ENCODE assay signal across 18 mouse cellular contexts in the genomic region with DNA sequence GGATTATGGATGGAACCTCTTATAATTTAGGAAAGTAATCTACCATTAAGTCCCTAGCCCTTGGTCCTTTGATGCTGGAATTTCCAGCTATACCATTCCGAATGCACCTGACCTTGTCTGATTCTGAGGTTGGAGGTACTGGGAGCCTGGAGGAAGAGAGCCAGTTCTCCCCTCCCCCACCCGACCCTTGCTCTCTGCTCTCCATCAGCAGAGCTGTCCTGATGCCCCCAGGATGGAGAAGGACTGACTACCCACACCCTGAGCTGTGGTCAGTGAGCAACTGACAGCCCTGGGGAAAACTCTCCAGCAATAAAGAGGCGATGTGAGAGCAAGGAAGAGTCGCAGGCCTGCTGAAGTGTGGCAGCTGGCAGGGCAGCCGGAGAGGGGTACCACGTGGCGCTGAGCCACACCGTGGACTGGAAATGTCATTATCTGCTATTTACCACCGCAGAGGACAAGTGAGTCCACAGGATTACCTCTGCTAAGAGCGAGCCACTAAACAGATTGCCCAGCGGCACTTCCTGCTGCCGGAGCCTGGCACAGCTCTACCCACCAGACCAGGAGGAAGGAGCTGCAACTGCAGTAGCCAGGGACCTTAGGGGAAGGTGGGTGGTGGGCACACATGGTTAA. TPM values are rescaled to one million over a fixed set of nuclear protein-coding genes. Genes with fewer than 3 reads are reported as not detected.
DNase-seq lines count a peak whose midpoint lies in the region; ATAC-seq and TF ChIP-seq lines count a peak whose summit lies in the region.
"Had no signal": no experiment of that assay in that cellular context is flagged by ENCODE, and none has a peak within 500 bp of the region (broad histone marks: within the 10 kb centered on the region; RNA-seq: fewer than 3 reads in every experiment).

No protein-coding gene starts in this region.

- peaks cover 15% of the 10 kb centered on the region for H3K4me1 ChIP-seq in kidney, embryonic 15.5 days
- H3K4me1 ChIP-seq in kidney, adult 2 months (ENCODE audit: control insufficient read depth, insufficient read depth, low read length): no peaks in the 10 kb centered on the region
- no peaks in the 10 kb centered on the region for H3K4me1 ChIP-seq in stomach, postnatal 0 days (replicated peaks; ENCODE audit: control insufficient read depth, insufficient read depth)

- no peak overlapping the region for H3K9ac ChIP-seq in kidney, embryonic 15.5 days
- no peak overlapping the region for H3K9ac ChIP-seq in stomach, postnatal 0 days (ENCODE audit: low read length)
- H3K9ac ChIP-seq: heart, embryonic 15.5 days; liver, embryonic 14.5 days; neural tube, embryonic 12.5 days had no signal

- H3K9me3 ChIP-seq in kidney, embryonic 15.5 days (replicated peaks): no peaks in the 10 kb centered on the region
- H3K9me3 ChIP-seq in stomach, postnatal 0 days (ENCODE audit: control insufficient read depth, low read length): no peaks in the 10 kb centered on the region
- H3K9me3 ChIP-seq: heart, embryonic 15.5 days; limb, embryonic 10.5 days; neural tube, embryonic 12.5 days had no signal

- TF ChIP-seq POLR2A in kidney, adult 2 months (IDR thresholded peaks at IDR 0.05; ENCODE audit: low read depth, low read length): no peak

- DNase-seq in adrenal gland, adult 2 months: peak; percentile 25
- DNase-seq in adrenal gland, adult 8-10 months: no peak
- DNase-seq in kidney, adult 2 months: no peak
- peak; percentile 59 for DNase-seq in retina, postnatal 1 day
- no peak for DNase-seq in retina, embryonic 14.5 days (ENCODE audit: low spot score)
- DNase-seq in stomach, postnatal 0 days (ENCODE audit: low spot score): no peak
- no peak for DNase-seq in gastrocnemius, postnatal 36 days
- DNase-seq: cerebellum, adult 11 months; lung, postnatal 10 days; thymus, adult 18-20 months had no signal

- WGBS in kidney, embryonic 15.5 days: 65% methylated on average over 12 of the region's 12 CpGs
- 54% methylated on average over 12 of the region's 12 CpGs for WGBS in kidney, adult 2 months
- 81% methylated on average over 12 of the region's 12 CpGs for WGBS in stomach, postnatal 0 days

- H3K4me2 ChIP-seq in kidney, embryonic 15.5 days: no peak overlapping the region
- H3K4me2 ChIP-seq in stomach, postnatal 0 days (replicated peaks; ENCODE audit: low read depth): no peak overlapping the region
- H3K4me2 ChIP-seq: heart, embryonic 15.5 days; midbrain, embryonic 11.5 days; neural tube, embryonic 12.5 days had no signal

- no peaks in the 10 kb centered on the region for H3K27me3 ChIP-seq in kidney, embryonic 15.5 days
- no peaks in the 10 kb centered on the region for H3K27me3 ChIP-seq in kidney, adult 2 months (replicated peaks; ENCODE audit: control insufficient read depth, insufficient read depth, low read length)
- H3K27me3 ChIP-seq in stomach, postnatal 0 days (ENCODE audit: control insufficient read depth, insufficient read depth, low read length): no peaks in the 10 kb centered on the region
- H3K27me3 ChIP-seq: heart, embryonic 15.5 days; neural tube, embryonic 12.5 days had no signal

- H3K27ac ChIP-seq in kidney, embryonic 15.5 days: peak overlapping the region; percentile 29; the same call in 1 of the 2 replicates
- no peak overlapping the region for H3K27ac ChIP-seq in kidney, adult 2 months (ENCODE audit: insufficient read depth, low read depth, low read length)
- H3K27ac ChIP-seq in stomach, postnatal 0 days (replicated peaks): no peak overlapping the region
- H3K27ac ChIP-seq: heart, embryonic 15.5 days; limb, embryonic 10.5 days; liver, embryonic 14.5 days; neural tube, embryonic 12.5 days had no signal

- ATAC-seq in kidney, embryonic 15.5 days (replicated peaks; ENCODE audit: low FRiP score): 0 out of 2 replicates have a peak, but pooled peaks have one; percentile 25
- peak; percentile 45 for ATAC-seq in stomach, postnatal 0 days (ENCODE audit: low FRiP score, low TSS enrichment)
- ATAC-seq: inflammation-experienced regulatory T-cells, adult 6 months had no signal

- no peak for TF ChIP-seq EP300 in stomach, postnatal 0 days (optimal IDR thresholded peaks at IDR 0.05)

- no peak for TF ChIP-seq CTCF in kidney, adult 2 months (conservative IDR thresholded peaks at IDR 0.05; ENCODE audit: insufficient read depth, insufficient read length, low read depth, low read length)
- no peak for TF ChIP-seq CTCF in stomach, postnatal 0 days (IDR thresholded peaks at IDR 0.05; ENCODE audit: low read depth)

- intact Hi-C loops in gastrocnemius, postnatal 36 days (cut with DNase I): no loop called here

- H3K36me3 ChIP-seq in kidney, embryonic 15.5 days: no peaks in the 10 kb centered on the region
- H3K36me3 ChIP-seq in kidney, adult 2 months (ENCODE audit: control insufficient read depth, insufficient read depth, low read length): no peaks in the 10 kb centered on the region
- H3K36me3 ChIP-seq in stomach, postnatal 0 days (ENCODE audit: control insufficient read depth, insufficient read depth, low read length): no peaks in the 10 kb centered on the region
- H3K36me3 ChIP-seq: heart, embryonic 15.5 days; limb, embryonic 10.5 days; neural tube, embryonic 12.5 days had no signal

- H3K4me3 ChIP-seq in kidney, embryonic 15.5 days (replicated peaks): no peak overlapping the region
- no peak overlapping the region for H3K4me3 ChIP-seq in kidney, adult 2 months (ENCODE audit: insufficient read depth, low read depth, low read length)
- no peak overlapping the region for H3K4me3 ChIP-seq in stomach, postnatal 0 days (ENCODE audit: low read depth, low read length)
- H3K4me3 ChIP-seq: erythroblast, embryonic 14.5 days; heart, embryonic 15.5 days; limb, embryonic 10.5 days; neural tube, embryonic 12.5 days had no signal

RNA-seq across cellular contexts. Expression of a gene that starts 43.3 kb away (rescaled TPM):
- total RNA-seq in adrenal gland, adult 2 months (2021): 10 to 100 TPM; 16.6 to 18.0 TPM
- polyA plus RNA-seq in adrenal gland, adult 2 months (2012; rRNA removed): 19.6 and 20.4 TPM in 2 replicates
- total RNA-seq in adrenal gland, adult 8-10 months (2022): 10 to 100 TPM; 19.9 to 31.2 (median 21.9) TPM
- polyA plus RNA-seq in kidney, embryonic 15.5 days (2015; fragmentation: Nextera tagmentation; extraction: Ambion mirVana): 13.8 and 14.5 TPM in 2 replicates
- 11.9 and 12.6 TPM in 2 replicates for polyA plus RNA-seq in kidney, adult 2 months (2012; rRNA removed)
- polyA plus RNA-seq in stomach, postnatal 0 days (2015; fragmentation: Nextera tagmentation; extraction: Ambion mirVana): 11.2 and 11.7 TPM in 2 replicates
- total RNA-seq in gastrocnemius, postnatal 36 days (2021): 10 to 100 TPM in 1 of 2 experiments, 1 to 10 TPM in 1; 9.4 to 11.0 TPM
- polyA plus RNA-seq: erythroblast, embryonic 14.5 days had no signal

Comparison
In these comparisons a context has a peak if more than half of its experiments do, and no peak if none do; other contexts are left out.
1. DNase-seq: peak in adrenal gland, adult 2 months (single experiment) and retina, postnatal 1 day (single experiment); none in adrenal gland, adult 8-10 months (single experiment), kidney, adult 2 months (single experiment), retina, embryonic 14.5 days (single experiment), stomach, postnatal 0 days (single experiment) and gastrocnemius, postnatal 36 days (0 of 2).